Comparison of ENCODE assay signal across 11 mouse cellular contexts in the genomic region with DNA sequence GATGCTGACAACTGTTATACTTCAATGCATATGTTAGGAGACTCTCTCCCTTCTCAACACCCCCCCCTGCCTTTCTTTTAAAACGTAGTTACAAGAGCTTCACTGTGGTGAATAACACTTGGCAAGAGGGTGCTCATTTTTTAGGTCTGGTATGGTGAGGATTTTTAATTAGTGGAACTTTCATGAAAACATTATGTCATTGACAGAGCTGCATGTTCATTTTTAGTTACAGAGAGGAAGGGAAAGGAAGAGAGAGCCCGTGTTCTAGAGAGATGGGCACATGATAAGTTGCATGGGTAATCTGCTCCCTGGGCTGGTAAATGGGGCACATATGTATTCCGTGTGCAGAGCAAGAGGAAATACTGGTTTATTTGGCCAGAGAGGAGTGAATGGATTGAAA. TPM values are rescaled to one million over a fixed set of nuclear protein-coding genes. Genes with fewer than 3 reads are reported as not detected.
DNase-seq lines count a peak whose midpoint lies in the region; ATAC-seq and TF ChIP-seq lines count a peak whose summit lies in the region.
"Had no signal": no experiment of that assay in that cellular context is flagged by ENCODE, and none has a peak within 500 bp of the region (broad histone marks: within the 10 kb centered on the region; RNA-seq: fewer than 3 reads in every experiment).

No protein-coding gene starts in this region.

- 39% methylated on average over 3 of the region's 3 CpGs for WGBS in limb, embryonic 12.5 days
- WGBS in limb, embryonic 10.5 days: 45% methylated on average over 3 of the region's 3 CpGs
- 14% methylated on average over 3 of the region's 3 CpGs for WGBS in hindbrain, embryonic 16.5 days
- WGBS in neural tube, embryonic 14.5 days: 13% methylated on average over 3 of the region's 3 CpGs

- no peak for TF ChIP-seq CTCF in embryonic fibroblast, embryonic 13.5 days (IDR thresholded peaks at IDR 0.05; ENCODE audit: borderline replicate concordance, insufficient read depth, low read length)

- no peak for DNase-seq in limb, embryonic 10.5 days (ENCODE audit: low spot score)
- no peak for DNase-seq in cerebellum, adult 9-10 months
- DNase-seq in spleen, adult 12 weeks (ENCODE audit: low spot score): no peak
- DNase-seq: kidney, postnatal 10 days; thymus, postnatal 36 days had no signal

- 0 out of 2 replicates have a peak, but pooled peaks cover 5% of the 10 kb centered on the region for H3K4me1 ChIP-seq in limb, embryonic 12.5 days (replicated peaks)
- peaks cover 3% of the 10 kb centered on the region; the same call in 1 of the 2 replicates for H3K4me1 ChIP-seq in limb, embryonic 10.5 days
- peaks cover 3% of the 10 kb centered on the region; the same call in 1 of the 2 replicates for H3K4me1 ChIP-seq in embryonic fibroblast, embryonic 13.5 days (ENCODE audit: control insufficient read depth, insufficient read depth, low read length)
- peaks cover 3% of the 10 kb centered on the region; the same call in 1 of the 2 replicates for H3K4me1 ChIP-seq in hindbrain, embryonic 16.5 days (ENCODE audit: control insufficient read depth, insufficient read depth, low read depth, low read length)
- H3K4me1 ChIP-seq in neural tube, embryonic 14.5 days (ENCODE audit: control insufficient read depth, insufficient read depth, low read length): no peaks in the 10 kb centered on the region

- peak overlapping the region; percentile 57; the same call in 1 of the 2 replicates for H3K4me2 ChIP-seq in limb, embryonic 12.5 days
- H3K4me2 ChIP-seq in hindbrain, embryonic 16.5 days (ENCODE audit: low read length): peak overlapping the region; percentile 51
- peak overlapping the region; percentile 59 for H3K4me2 ChIP-seq in neural tube, embryonic 14.5 days (ENCODE audit: low read depth, low read length)

- no peak overlapping the region for H3K4me3 ChIP-seq in limb, embryonic 12.5 days (replicated peaks)
- H3K4me3 ChIP-seq in limb, embryonic 10.5 days: no peak overlapping the region
- peak overlapping the region; percentile 39 for H3K4me3 ChIP-seq in embryonic fibroblast, embryonic 13.5 days (ENCODE audit: insufficient read depth, low read length)
- H3K4me3 ChIP-seq in hindbrain, embryonic 16.5 days (ENCODE audit: low read length): peak overlapping the region; percentile 55
- H3K4me3 ChIP-seq in neural tube, embryonic 14.5 days (ENCODE audit: low read depth, low read length): peak overlapping the region; percentile 31

- no peaks in the 10 kb centered on the region for H3K36me3 ChIP-seq in limb, embryonic 12.5 days
- H3K36me3 ChIP-seq in limb, embryonic 10.5 days: no peaks in the 10 kb centered on the region
- H3K36me3 ChIP-seq in hindbrain, embryonic 16.5 days (ENCODE audit: control insufficient read depth, insufficient read depth, low read length): no peaks in the 10 kb centered on the region
- H3K36me3 ChIP-seq in neural tube, embryonic 14.5 days (ENCODE audit: control insufficient read depth, insufficient read depth, low read length): no peaks in the 10 kb centered on the region
- H3K36me3 ChIP-seq: G1E had no signal

- no peak for TF ChIP-seq POLR2A in embryonic fibroblast, embryonic 13.5 days (IDR thresholded peaks at IDR 0.05; ENCODE audit: low read depth, low read length)

- H3K9me3 ChIP-seq in limb, embryonic 12.5 days: no peaks in the 10 kb centered on the region
- H3K9me3 ChIP-seq in limb, embryonic 10.5 days (replicated peaks): no peaks in the 10 kb centered on the region
- no peaks in the 10 kb centered on the region for H3K9me3 ChIP-seq in hindbrain, embryonic 16.5 days (ENCODE audit: control insufficient read depth, low read length)
- no peaks in the 10 kb centered on the region for H3K9me3 ChIP-seq in neural tube, embryonic 14.5 days (ENCODE audit: control insufficient read depth, low read length)
- H3K9me3 ChIP-seq: G1E had no signal

- no peaks in the 10 kb centered on the region for H3K27me3 ChIP-seq in limb, embryonic 12.5 days
- H3K27me3 ChIP-seq in limb, embryonic 10.5 days (ENCODE audit: low read depth, poor library complexity, severe bottlenecking): no peaks in the 10 kb centered on the region
- no peaks in the 10 kb centered on the region for H3K27me3 ChIP-seq in hindbrain, embryonic 16.5 days (replicated peaks; ENCODE audit: control insufficient read depth, insufficient read depth, low read length)
- H3K27me3 ChIP-seq in neural tube, embryonic 14.5 days (ENCODE audit: control insufficient read depth, insufficient read depth, low read length): no peaks in the 10 kb centered on the region

- no peak for ATAC-seq in limb, embryonic 12.5 days (ENCODE audit: insufficient number of reproducible peaks, insufficient read depth, low FRiP score, low TSS enrichment, low read depth)
- peak; percentile 37 for ATAC-seq in hindbrain, embryonic 16.5 days
- ATAC-seq in neural tube, embryonic 14.5 days (ENCODE audit: low read depth): no peak

- H3K9ac ChIP-seq in limb, embryonic 12.5 days (replicated peaks): no peak overlapping the region
- H3K9ac ChIP-seq in hindbrain, embryonic 16.5 days (ENCODE audit: low read depth, low read length): peak overlapping the region; percentile 52
- 0 out of 2 replicates have a peak overlapping the region, but pooled peaks have one; percentile 34 for H3K9ac ChIP-seq in neural tube, embryonic 14.5 days (replicated peaks; ENCODE audit: low read depth, low read length)

- no peak overlapping the region for H3K27ac ChIP-seq in limb, embryonic 12.5 days
- H3K27ac ChIP-seq in limb, embryonic 10.5 days: no peak overlapping the region
- H3K27ac ChIP-seq in embryonic fibroblast, embryonic 13.5 days (ENCODE audit: insufficient read depth, low read length): peak overlapping the region; percentile 92
- H3K27ac ChIP-seq in hindbrain, embryonic 16.5 days (ENCODE audit: low read depth, low read length): peak overlapping the region; percentile 69; the same call in 1 of the 2 replicates
- H3K27ac ChIP-seq in neural tube, embryonic 14.5 days (ENCODE audit: low read depth, low read length): peak overlapping the region; percentile 34; the same call in 1 of the 2 replicates

RNA-seq across cellular contexts. Expression of a gene that starts 1.5 kb away (rescaled TPM):
- polyA plus RNA-seq in limb, embryonic 12.5 days (2016; fragmentation: Nextera tagmentation; extraction: Ambion mirVana): 2.5 and 3.1 TPM in 2 replicates
- 0.41 and 1.7 TPM in 2 replicates for polyA plus RNA-seq in limb, embryonic 10.5 days (2016; fragmentation: Nextera tagmentation; extraction: Ambion mirVana)
- polyA plus RNA-seq in embryonic fibroblast, embryonic 13.5 days (2011; ENCODE audit: insufficient read length, low read depth, missing spikeins): 6.9 and 9.7 TPM in 2 replicates
- polyA plus RNA-seq in hindbrain, embryonic 16.5 days (2015; fragmentation: Nextera tagmentation; extraction: Ambion mirVana): 31.2 and 33.7 TPM in 2 replicates
- 25.1 and 28.2 TPM in 2 replicates for polyA plus RNA-seq in neural tube, embryonic 14.5 days (2014; fragmentation: Nextera tagmentation; extraction: Ambion mirVana)
- polyA plus RNA-seq: G1E; liver, adult 2 months had no signal

Comparison
In these comparisons a context has a peak if more than half of its experiments do, and no peak if none do; other contexts are left out.
1. H3K27ac ChIP-seq: peak in embryonic fibroblast, embryonic 13.5 days (single experiment), hindbrain, embryonic 16.5 days (single experiment) and neural tube, embryonic 14.5 days (single experiment); none in limb, embryonic 12.5 days (single experiment) and limb, embryonic 10.5 days (single experiment).
2. H3K4me3 ChIP-seq: peak in embryonic fibroblast, embryonic 13.5 days (single experiment), hindbrain, embryonic 16.5 days (single experiment) and neural tube, embryonic 14.5 days (single experiment); none in limb, embryonic 12.5 days (single experiment) and limb, embryonic 10.5 days (single experiment).
3. Peak in every context shown above with its lines, with median percentiles within 50 percentile points of each other: H3K4me2 ChIP-seq.